Mouse (Mus musculus) hindbrain, embryonic 12.5 days (tissue): ENCODE measurements at regions not wholly inside any gene's neighbourhood (a gene's known extent, or its start where the extent isn't known, plus 50 kb on each side); places are given as distances from the start of the nearest gene placed in this dataset.

Experiments
- ATAC-seq: fragments of 200-750 bp; cut with Nextera tagmentation; 2 replicates; pipeline ENCODE4 v1.8.0; 2017; ENCODE audit warnings: moderate TSS enrichment; ENCODE audit not compliant: low FRiP score
- H3K27ac ChIP-seq: fragments of 300-500 bp; sonication (generic); 2 replicates; pipeline ENCODE4 v1.5.1; 2016; ENCODE audit warnings: mild to moderate bottlenecking
- H3K27me3 ChIP-seq: fragments of 300-500 bp; sonication (generic); 2 replicates; pipeline ENCODE4 v1.6.1; 2016; ENCODE audit warnings: mild to moderate bottlenecking
- H3K36me3 ChIP-seq: fragments of 300-500 bp; sonication (generic); 2 replicates; pipeline ENCODE4 v1.6.1; 2016; ENCODE audit warnings: mild to moderate bottlenecking
- H3K4me1 ChIP-seq: fragments of 300-500 bp; sonication (generic); 2 replicates; pipeline ENCODE4 v1.6.1; 2016
- H3K4me2 ChIP-seq: fragments of 300-500 bp; sonication (generic); replicated peaks from 2 replicates; pipeline ENCODE4 v1.6.1; 2016; ENCODE audit warnings: mild to moderate bottlenecking
- H3K4me3 ChIP-seq: fragments of 300-500 bp; sonication (generic); 2 replicates; pipeline ENCODE4 v1.5.1; 2016; ENCODE audit warnings: mild to moderate bottlenecking
- H3K9ac ChIP-seq: fragments of 300-500 bp; sonication (generic); 2 replicates; pipeline ENCODE4 v1.6.1; 2016; ENCODE audit warnings: mild to moderate bottlenecking, moderate library complexity
- H3K9me3 ChIP-seq: fragments of 300-500 bp; sonication (generic); replicated peaks from 2 replicates; pipeline ENCODE4 v1.6.1; 2016; ENCODE audit warnings: mild to moderate bottlenecking
- WGBS: fragments of 180-500 bp; shearing (Covaris S2); methylation state at CpG from one replicate; pipeline ENCODE4 v1.1.7; 2016; 5-methylcytosine and 5-hydroxymethylcytosine counted together

DNA sequence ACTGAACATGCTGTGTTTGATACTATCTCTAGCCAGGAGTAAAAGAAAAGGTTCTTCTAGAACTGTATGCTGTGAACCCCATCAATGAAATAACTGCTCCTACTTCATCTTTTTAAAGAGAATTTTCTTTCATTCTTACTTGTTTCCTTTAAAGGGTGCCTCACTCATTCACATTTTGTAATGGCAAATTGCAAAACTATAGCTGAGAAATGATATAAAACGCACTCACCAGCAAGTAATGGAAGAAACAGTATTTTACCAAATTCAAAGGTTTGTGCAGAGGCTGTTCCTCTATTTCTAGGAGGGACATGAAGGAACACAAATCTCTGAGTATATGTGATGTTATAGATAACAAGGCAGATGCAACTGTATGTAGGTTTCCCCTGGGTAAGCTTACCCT, 183.4 kb downstream of the Gm11146 start:
- 52% methylated on average over 1 of the region's 1 CpGs for WGBS
- Histone ChIP-seq H3K36me3 (peaks cover 4% of the 10 kb centered on the region; the same call in 1 of the 2 replicates), H3K27me3 (no peaks in the 10 kb centered on the region), H3K27ac (peak overlapping the region; percentile 95), H3K4me3 (peak overlapping the region; percentile 47), H3K9ac (peak overlapping the region; percentile 73), H3K4me1 (peaks cover 10% of the 10 kb centered on the region; the same call in 1 of the 2 replicates), H3K4me2 (peak overlapping the region; percentile 52), H3K9me3 (no peaks in the 10 kb centered on the region)
- no peak for ATAC-seq

DNA sequence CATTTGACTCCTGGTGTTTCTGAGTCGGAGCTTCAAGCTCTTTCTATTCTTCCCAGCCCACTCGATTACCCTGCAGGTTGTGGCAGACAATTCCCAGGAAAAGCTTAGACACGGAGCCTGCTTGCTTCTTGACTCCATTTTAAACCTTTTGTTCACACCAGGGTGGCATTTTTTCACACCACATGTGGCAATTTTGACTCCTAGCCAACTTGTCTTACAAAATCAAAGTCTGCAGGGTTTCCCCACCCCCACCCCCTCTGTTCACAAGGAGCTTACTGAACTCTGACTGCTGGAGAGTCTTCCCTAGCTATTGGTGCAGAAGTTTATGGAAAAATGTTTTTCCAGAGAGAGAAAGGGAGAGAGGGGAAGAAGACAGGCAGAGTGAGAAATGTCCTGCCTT, 184.1 kb downstream of the Gm11146 start:
- Histone ChIP-seq H3K4me3 (peak overlapping the region; percentile 32), H3K9me3 (no peaks in the 10 kb centered on the region), H3K4me1 (peaks cover 9% of the 10 kb centered on the region; the same call in 1 of the 2 replicates), H3K9ac (peak overlapping the region; percentile 73), H3K27me3 (no peaks in the 10 kb centered on the region), H3K36me3 (peaks cover 4% of the 10 kb centered on the region; the same call in 1 of the 2 replicates), H3K27ac (peak overlapping the region; percentile 95), H3K4me2 (peak overlapping the region; percentile 52)
- ATAC-seq, result peak; percentile 46
- 1% methylated on average over 3 of the region's 3 CpGs for WGBS

DNA sequence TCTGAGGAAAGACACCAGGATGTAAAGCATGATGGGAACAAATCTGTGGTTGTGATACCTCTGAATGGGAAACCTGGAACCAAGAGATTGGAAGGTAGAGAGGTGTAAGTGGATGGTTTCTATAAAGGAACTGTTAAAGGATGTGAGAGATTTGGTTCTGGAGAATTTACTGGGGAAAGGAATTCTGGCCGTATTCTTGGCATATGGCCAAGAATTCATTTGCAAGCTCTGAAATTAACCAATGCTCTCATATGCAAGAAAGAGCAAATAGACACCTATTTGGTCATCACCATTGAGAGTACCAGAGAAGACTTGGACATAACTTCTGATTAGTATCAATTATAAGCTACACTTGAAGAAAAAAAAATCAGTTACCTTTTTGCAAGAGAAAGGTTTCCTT, 187.3 kb downstream of the Gm11146 start:
- H3K9me3 ChIP-seq, result no peaks in the 10 kb centered on the region
- 57% methylated on average over 1 of the region's 1 CpGs for WGBS
- peaks cover 4% of the 10 kb centered on the region; the same call in 1 of the 2 replicates for H3K36me3 ChIP-seq
- H3K4me1 ChIP-seq, result no peaks in the 10 kb centered on the region
- no peak for ATAC-seq
- H3K9ac ChIP-seq, result no peak overlapping the region
- no peaks in the 10 kb centered on the region for H3K27me3 ChIP-seq
- H3K4me3 ChIP-seq, result no peak overlapping the region
- H3K4me2 ChIP-seq, result no peak overlapping the region
- peak overlapping the region; percentile 46; the same call in 1 of the 2 replicates for H3K27ac ChIP-seq

GRCm38 (mm10) chr16:77409168-77409567, 192.7 kb downstream of the Gm11146 start:
- WGBS, result 82% methylated on average over 7 of the region's 7 CpGs
- no peak for ATAC-seq
- Histone ChIP-seq H3K9me3 (no peaks in the 10 kb centered on the region), H3K27ac (no peak overlapping the region), H3K4me1 (peaks cover 20% of the 10 kb centered on the region), H3K27me3 (no peaks in the 10 kb centered on the region), H3K4me2 (no peak overlapping the region), H3K36me3 (peaks cover 4% of the 10 kb centered on the region; the same call in 1 of the 2 replicates), H3K4me3 (no peak overlapping the region), H3K9ac (no peak overlapping the region)

- Histone ChIP-seq H3K4me3 (no peak overlapping the region), H3K27me3 (no peaks in the 10 kb centered on the region), H3K4me2 (no peak overlapping the region), H3K9me3 (no peaks in the 10 kb centered on the region), H3K36me3 (no peaks in the 10 kb centered on the region), H3K9ac (no peak overlapping the region), H3K4me1 (peaks cover 39% of the 10 kb centered on the region), H3K27ac (0 out of 2 replicates have a peak overlapping the region, but pooled peaks have one; percentile 52)
- WGBS, result 25% methylated on average over 5 of the region's 5 CpGs
- no peak for ATAC-seq
These were observed 194.9 kb downstream of the Gm11146 start for GRCm38 (mm10) chr16:77406999-77407398.

GRCm38 (mm10) chr16:77405859-77406258, 196.0 kb downstream of the Gm11146 start:
- H3K27me3 ChIP-seq, result no peaks in the 10 kb centered on the region
- peak overlapping the region; percentile 92 for H3K27ac ChIP-seq
- peaks cover 46% of the 10 kb centered on the region for H3K4me1 ChIP-seq
- H3K9ac ChIP-seq, result no peak overlapping the region
- peak overlapping the region; percentile 43 for H3K4me2 ChIP-seq
- 17% methylated on average over 6 of the region's 6 CpGs for WGBS
- no peak overlapping the region for H3K4me3 ChIP-seq
- H3K9me3 ChIP-seq, result no peaks in the 10 kb centered on the region
- ATAC-seq, result peak; percentile 85
- H3K36me3 ChIP-seq, result no peaks in the 10 kb centered on the region

- 18% methylated on average over 8 of the region's 8 CpGs for WGBS
- Histone ChIP-seq H3K4me3 (no peak overlapping the region), H3K4me2 (peak overlapping the region; percentile 43), H3K36me3 (no peaks in the 10 kb centered on the region), H3K9me3 (no peaks in the 10 kb centered on the region), H3K27me3 (no peaks in the 10 kb centered on the region), H3K27ac (peak overlapping the region; percentile 92), H3K4me1 (peaks cover 51% of the 10 kb centered on the region), H3K9ac (peak overlapping the region; percentile 32; the same call in 1 of the 2 replicates)
- ATAC-seq, result peak; percentile 71
These were observed 196.6 kb downstream of the Gm11146 start for GRCm38 (mm10) chr16:77405181-77405818.

GRCm38 (mm10) chr16:77402711-77403280, 199.1 kb downstream of the Gm11146 start:
- ATAC-seq, result no peak
- WGBS, result 41% methylated on average over 7 of the region's 7 CpGs
- Histone ChIP-seq H3K4me3 (no peak overlapping the region), H3K9me3 (no peaks in the 10 kb centered on the region), H3K27me3 (no peaks in the 10 kb centered on the region), H3K4me1 (peaks cover 60% of the 10 kb centered on the region), H3K36me3 (no peaks in the 10 kb centered on the region), H3K9ac (no peak overlapping the region), H3K27ac (peak overlapping the region; percentile 45), H3K4me2 (peak overlapping the region; percentile 34)

GRCm38 (mm10) chr16:77401185-77401943, 200.5 kb downstream of the Gm11146 start:
- Histone ChIP-seq H3K36me3 (no peaks in the 10 kb centered on the region), H3K27me3 (no peaks in the 10 kb centered on the region), H3K4me3 (peak overlapping the region; percentile 26; the same call in 1 of the 2 replicates), H3K9ac (peak overlapping the region; percentile 54; the same call in 1 of the 2 replicates), H3K27ac (peak overlapping the region; percentile 93), H3K4me2 (peak overlapping the region; percentile 51), H3K4me1 (peaks cover 60% of the 10 kb centered on the region), H3K9me3 (no peaks in the 10 kb centered on the region)
- 21% methylated on average over 4 of the region's 4 CpGs for WGBS
- ATAC-seq, result no peak

DNA sequence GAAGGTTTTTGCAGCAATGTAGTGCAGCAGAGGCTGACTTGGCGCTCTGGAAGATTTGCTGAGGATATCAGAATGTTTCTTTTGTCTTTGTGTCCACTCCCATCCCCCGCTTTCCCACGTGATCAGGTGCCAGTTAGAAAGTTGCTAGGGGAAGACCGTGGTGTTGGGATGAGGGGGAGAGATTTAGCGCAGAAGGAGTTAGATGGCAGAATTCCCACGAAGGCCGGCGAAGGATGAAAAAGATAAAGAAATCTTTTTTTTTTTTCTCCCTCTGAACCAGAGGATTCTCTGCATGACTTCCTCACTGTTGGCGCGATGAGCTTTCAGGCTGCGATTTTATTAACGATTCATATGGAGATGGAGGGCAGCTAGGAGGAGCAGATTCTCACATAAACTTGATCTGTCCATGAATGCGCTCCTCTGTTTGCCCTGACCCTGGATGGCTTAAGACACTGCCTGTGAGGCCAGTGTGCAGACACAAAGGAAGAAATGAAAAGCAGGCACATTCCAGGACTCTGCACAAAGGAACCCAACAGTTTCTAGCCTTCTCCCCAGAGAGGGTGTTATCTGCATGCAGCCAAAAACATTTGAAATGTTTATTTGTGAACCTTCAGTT, 201.5 kb downstream of the Gm11146 start:
- Histone ChIP-seq H3K4me3 (peak overlapping the region; percentile 26), H3K4me1 (peaks cover 53% of the 10 kb centered on the region), H3K9me3 (no peaks in the 10 kb centered on the region), H3K27me3 (no peaks in the 10 kb centered on the region), H3K9ac (peak overlapping the region; percentile 54), H3K4me2 (peak overlapping the region; percentile 51), H3K27ac (peak overlapping the region; percentile 93), H3K36me3 (no peaks in the 10 kb centered on the region)
- peak; percentile 91 for ATAC-seq
- WGBS, result under 1% methylated on average over 13 of the region's 13 CpGs

- Histone ChIP-seq H3K9me3 (no peaks in the 10 kb centered on the region), H3K27ac (peak overlapping the region; percentile 93), H3K9ac (peak overlapping the region; percentile 54), H3K36me3 (no peaks in the 10 kb centered on the region), H3K4me2 (peak overlapping the region; percentile 51), H3K4me1 (peaks cover 50% of the 10 kb centered on the region), H3K27me3 (no peaks in the 10 kb centered on the region), H3K4me3 (peak overlapping the region; percentile 26)
- WGBS, result 4% methylated on average over 10 of the region's 10 CpGs
- ATAC-seq, result peak; percentile 46
These were observed 202.0 kb downstream of the Gm11146 start for GRCm38 (mm10) chr16:77399846-77400275.
